Mouse (Mus musculus) yolk sac, embryonic 10.5 days (tissue): ENCODE results near the gene Gria1.

Source experiments
- DNase-seq: peaks from one replicate; pipeline ENCODE4 v3.0.0-alpha.2; 2017; ENCODE audit warnings: low spot score

Gene Gria1

DNA sequence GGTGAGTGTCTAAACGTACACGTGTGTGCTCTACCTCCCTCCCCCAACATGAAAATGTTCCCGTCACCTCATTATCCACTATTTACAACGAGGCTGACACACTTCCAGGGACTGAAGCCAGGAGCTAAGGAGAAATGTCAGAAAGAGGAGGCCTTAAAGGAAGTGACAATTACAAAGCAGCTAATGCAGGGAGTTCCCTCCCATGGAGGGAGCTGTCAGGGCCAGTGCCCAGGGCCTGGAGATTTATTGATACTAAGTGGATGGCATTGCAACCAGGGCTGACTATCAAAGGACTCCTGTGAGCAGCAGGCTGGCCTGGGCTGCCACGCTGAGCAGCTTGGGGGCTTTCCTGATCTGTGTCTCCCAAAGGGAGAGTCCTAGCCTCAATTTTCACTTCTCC lies 163.0 kb downstream of the Gria1 start:
- DNase-seq: no peak

DNA sequence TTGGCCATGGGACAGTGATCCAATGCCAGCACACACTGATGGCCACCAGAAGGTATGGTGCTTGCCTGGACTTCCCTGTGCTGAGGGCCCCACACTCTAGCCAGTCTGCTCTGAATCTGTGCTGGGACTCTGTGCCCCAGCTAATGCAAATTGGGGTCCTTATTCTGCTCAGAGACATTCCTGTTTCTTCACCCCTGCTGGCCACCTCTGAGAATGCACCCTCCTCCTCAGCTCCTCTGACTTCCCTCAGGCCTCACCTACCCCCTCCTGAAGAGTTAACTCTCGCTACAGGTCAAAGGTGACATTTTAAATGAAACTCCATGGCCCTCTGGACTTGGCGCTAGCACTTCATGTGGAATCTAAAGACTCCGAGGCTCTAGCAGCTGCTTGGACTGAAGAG lies 165.4 kb downstream of the Gria1 start:
- peak; percentile 5 for DNase-seq

DNA sequence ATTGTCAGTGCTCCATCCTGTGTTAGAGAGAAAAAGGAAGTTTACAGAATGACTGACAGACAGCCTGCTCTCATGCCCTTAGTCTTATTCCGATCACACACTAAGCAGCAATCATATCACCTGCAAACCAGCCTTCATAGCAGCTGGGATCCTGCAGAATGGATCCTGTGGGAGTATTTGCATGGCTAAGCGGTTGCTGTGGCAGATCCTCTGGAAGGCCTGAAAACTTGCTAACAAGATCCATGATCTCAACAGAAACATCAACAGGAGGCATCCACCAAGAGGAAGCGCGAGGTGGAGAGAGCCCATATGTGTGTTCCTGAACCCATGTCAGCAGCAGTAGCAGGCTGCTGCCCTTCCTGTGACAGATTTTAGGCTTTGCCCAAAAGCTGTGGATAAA lies 173.0 kb downstream of the Gria1 start:
- no peak for DNase-seq

DNA sequence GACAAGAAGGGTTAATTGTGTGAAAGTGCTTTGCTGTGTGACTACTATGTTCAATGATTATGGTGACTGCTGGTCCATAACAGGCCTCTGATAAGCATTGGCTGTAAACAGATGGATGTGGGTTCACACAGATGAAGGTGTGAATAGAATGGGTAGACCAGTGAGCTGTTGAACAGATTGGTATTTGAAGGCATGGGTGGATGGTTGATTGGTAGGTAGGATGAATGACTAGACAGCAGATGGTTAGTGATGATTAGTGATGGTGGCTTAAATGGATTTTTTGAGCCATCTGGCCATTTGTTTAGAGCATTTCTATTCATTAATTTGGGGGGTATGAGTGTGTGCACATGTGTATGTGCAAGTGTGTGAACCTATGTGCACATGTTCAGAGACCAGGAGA lies 173.9 kb downstream of the Gria1 start:
- no peak for DNase-seq

DNA sequence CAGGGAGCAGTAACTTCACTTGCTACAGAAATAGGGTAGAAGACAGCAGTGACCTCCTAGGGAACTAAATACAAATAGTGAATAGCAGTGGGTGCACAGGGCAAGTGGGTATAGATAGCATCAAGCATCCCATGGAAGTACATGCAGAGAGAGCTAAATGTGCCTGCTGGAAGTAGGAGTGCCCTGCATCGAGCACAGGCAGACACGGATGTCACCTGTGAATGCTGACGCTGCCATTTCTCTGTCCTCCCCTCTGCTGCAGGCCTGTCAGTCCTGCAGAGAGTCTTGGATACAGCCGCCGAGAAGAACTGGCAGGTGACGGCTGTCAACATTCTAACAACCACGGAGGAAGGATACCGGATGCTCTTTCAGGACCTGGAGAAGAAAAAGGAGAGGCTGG lies 178.2 kb downstream of the Gria1 start:
- DNase-seq: no peak

DNA sequence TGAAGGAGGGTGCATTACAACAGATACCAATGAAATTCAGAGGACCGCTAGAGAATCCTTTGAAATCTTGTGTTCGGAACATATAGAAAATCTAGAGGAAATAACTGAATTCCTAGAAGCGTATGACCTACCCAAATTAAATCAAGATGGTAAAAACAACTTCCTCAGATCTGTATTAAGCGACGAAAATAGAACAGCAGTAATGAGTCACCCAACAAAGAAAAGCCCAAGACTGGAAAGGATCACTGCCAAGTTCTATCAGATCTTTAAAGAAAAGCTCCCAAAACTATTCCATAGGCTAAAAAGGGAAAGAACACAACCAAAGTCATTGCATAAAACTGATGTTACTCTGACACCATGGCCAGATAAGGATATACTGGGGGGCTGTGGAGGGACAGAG lies 183.6 kb downstream of the Gria1 start:
- DNase-seq: no peak

DNA sequence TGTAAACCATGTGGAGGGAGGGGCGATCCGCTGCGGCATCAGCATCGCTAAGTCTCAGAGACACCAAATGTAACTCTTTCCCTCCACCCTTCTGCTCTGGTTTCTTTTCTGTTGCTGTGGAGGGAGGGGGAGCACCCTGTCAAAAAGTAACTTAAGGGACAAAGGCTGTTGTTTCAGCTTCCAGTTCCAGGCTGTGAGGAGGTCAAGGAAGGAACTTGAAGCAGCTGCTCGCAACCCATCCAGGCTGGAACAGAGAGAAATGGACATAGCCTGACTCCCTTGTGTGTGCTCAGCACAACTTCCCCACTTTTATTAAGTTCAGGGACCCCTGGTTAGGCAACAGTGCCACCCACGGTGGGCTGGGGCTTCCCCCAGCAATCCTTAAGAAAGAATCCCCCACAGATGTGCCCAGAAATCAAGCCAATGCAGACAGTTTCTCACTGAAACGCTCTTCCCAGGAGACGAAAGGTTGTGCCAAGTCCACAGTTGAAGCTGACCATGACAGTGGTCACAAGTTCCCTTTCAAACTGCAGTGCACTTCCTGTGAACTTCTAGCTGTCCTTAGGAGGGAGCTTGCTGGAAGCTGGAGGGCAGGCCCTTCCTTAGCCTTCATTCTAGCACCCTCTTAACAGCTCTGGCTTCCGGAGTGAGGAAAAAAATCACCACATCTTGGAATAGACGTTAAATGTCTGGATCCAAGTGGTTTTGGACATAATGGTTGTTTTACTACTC lies 190.2 kb downstream of the Gria1 start:
- DNase-seq: no peak

DNA sequence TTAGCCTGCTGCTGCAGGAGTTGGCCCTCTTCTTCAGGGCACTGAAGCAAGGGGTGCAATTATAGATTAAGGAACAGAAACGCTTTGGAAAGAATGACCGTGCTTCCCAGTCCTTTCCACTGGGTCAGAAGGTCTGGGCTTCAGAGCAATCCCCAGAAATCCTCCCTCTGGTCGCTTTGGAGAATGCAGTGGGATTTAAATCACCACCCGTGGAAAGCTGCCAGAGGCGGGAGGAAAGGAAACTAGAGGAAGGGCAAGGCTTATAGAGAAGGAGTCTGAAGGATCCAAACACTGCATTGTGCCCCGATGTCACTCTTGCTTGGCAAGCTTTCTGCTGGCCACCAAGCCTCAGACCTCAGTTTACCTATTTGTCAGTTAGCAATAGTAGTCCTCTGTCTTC lies 193.2 kb downstream of the Gria1 start:
- DNase-seq: no peak

DNA sequence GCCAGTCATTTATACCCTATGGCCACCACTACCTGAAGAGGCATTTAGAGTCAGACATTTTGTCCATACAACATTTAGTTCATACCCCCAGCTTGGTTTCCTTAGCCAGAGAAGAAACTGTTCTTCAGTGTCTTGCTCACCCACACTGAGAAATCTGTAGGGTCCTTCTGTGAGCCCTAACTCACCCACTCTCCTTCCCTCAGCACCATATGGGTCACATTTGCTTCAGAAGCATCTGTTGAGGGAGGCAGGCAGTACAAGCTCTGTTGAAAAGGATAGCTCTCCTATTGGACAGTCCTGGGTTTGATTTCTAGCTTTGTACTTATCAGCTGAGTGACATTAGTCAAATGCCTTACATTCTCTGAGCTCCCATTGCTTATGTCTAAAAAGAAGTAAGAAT lies 196.1 kb downstream of the Gria1 start:
- DNase-seq: no peak

DNA sequence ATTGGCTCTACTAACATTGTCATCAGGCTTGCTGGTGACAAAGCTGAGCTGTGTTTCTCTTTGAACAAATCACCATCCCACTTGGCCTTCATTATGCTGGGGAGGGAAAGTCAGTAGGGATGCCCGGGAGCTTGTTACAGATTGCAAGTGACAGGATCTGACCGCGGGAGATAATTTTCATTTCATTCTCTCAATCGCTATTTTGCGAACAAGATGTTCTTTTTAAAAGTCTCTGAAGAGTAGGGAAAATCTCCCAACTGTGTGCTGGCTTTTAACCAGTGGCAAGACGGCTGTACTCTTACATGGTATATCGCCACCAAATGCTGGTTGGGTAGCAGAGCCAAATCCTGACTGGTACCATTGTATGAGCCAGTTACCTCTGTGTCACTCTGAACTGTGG lies 202.9 kb downstream of the Gria1 start:
- no peak for DNase-seq

DNA sequence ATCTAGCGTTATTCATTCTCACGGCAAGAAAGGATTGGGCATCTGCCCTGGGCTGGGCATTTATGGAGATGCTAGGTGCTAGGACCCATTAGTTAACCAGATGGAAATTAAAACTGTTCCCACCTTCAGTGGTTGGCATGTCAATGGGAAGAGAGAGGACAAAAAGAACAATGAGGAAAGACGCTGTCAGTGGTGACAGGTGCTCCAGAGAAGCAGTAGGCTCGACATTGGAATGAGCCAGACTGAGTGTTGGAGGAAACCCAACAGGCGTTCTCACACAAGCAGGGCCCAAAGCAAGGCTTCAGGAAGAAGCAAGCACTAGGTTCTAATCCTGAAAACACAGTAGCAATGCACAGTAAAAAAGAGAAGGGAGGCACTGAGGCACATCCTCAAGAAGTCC lies 203.4 kb downstream of the Gria1 start:
- no peak for DNase-seq

DNA sequence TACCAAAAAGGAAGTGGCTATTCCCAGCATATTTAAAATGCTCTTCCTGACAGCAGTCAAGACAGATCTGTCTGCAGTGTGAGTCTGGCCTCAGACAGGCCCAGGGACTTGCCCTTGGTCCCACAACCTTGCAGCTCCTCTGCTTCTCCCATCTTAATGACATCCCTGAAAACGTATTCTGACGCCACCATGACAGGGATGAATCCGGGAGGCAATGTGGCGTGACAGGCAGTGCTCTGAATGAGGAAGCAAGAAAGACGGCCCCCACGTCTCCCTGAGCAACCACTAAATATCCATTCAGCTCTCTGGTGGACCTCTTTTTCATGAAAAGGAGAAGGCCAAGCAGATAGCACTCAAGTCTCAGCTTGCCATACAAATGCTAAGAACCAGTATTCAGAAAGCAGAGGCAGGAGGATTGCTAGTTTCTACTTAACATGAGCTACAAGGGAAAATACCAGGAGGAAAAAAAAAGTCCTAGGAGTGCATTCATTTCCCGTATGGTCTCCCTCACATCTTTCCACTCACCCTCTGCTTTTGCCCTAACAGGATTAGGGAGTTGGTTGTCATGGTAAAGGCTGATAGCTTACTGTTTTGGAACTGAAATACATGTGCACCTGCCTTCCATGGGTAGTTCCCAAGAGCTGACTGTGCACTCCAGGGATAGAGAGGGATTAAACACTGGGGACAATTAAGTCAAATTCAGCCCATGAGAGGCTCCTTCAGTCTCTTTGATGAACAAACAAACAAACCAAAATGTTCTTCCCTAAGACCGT lies 211.8 kb downstream of the Gria1 start:
- DNase-seq: no peak

DNA sequence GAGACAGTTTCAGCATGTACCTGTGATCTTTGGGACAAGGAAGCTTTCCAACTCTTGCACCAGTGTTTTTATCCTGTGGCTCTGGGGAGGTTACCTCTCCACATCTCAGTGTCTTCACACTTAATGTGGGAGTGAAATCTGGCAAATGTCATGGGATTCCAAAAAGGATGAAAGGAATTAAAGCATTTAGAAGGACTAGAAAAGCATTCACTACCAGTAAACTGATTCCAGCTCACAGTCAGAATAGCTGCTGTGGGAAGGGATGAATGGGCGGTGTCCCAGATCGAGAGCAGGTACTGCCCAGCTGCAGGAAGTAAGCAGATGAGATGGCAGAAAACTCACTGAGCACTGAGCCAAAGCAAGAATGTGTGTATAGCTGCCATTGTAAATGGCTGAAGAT lies 224.3 kb downstream of the Gria1 start:
- DNase-seq: no peak

DNA sequence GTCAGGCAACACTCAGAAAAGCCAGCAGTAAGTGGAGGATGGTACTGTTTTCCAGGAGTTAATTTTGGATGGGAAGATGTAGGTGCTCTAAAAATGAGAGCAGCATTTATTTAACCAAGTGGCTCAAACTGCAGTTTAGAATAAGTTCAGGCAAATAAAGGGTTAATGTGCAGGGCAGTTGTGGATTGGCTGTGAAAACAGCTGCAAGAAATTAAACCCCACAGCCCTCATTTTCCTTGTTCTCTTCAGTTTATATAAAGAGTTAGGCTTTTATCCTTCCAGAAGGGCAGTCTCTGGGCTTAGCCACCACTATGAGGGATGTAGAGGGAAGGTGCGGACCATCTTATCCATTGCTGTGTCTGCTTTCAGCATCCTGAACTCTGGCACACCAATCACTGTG lies 225.2 kb downstream of the Gria1 start:
- no peak for DNase-seq

DNA sequence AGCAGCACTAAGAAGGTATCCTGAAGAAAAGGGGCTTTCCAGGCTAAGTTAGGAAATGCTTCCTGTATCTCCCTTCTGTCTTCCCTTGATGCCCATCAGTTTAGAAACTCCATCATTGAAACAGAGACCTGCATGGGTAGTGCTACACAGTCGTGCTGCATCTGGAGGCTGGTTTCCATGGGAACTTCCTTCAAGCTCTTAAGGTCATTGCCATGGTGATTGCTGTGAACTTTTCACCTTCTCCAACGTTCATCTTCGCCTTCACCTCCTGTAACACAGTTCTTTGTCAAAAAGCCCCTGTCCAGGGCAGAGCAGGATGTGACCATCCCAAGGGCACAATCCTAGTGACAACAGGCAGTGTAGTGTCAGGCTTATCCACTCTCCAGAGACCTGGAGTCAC lies 228.6 kb downstream of the Gria1 start:
- no peak for DNase-seq

DNA sequence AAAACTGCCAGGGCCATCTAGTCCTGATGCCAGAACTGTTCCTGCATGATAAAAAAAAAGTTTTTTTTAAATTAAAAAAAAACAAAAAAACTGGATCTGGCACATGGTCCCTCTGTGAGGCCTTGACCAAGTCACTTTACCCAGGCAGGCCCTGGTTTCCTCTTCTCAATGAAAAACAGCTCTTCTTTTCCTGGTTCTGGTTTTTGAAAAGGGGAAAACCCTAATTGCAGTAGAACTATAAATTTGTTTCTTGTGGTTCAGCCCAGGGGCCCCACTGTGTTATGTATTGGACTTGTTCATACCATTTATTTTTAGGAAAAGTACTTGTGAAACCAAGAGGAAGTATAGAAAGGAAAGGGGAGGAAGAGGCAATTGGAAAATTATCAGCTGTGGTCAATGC lies 232.6 kb downstream of the Gria1 start:
- DNase-seq: no peak

DNA sequence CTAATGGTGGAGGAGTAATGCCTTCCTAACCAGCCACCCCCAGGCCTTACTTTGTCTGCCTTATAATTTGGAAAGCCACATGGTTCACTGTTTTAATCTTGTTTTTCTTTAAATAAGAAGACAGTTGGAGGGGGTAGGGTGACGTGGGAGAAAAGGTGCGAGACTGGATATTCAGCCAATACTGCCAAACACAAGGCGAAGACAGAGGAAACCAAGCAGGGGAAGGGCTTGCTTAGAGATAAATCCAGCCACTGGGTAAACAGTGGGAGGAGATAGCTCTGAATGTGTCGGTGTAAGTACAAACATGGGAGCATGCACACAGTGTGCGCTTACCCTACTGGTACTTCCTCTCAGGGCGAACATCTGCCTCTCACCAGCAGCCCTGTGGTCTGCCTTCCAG lies 233.4 kb downstream of the Gria1 start:
- no peak for DNase-seq

DNA sequence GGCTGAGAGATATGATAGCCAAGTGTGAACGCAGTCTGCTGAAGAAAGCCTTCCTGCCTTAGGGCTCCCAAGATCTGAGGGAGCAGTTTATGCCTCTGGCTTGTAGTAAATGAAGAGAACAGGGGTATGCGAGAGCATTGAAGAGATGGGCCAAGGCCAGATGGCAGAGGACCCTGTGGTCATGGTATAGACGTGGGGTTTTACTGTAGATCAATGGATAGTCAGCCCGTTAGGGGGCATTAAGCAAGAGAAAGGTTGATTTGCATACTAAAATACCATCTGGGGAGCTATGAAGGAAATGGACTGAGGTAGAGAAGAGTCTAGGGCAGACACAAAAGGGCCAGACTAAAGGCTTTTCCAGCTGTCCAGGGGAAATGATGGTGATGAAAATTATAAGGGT lies 237.7 kb downstream of the Gria1 start:
- DNase-seq: no peak

DNA sequence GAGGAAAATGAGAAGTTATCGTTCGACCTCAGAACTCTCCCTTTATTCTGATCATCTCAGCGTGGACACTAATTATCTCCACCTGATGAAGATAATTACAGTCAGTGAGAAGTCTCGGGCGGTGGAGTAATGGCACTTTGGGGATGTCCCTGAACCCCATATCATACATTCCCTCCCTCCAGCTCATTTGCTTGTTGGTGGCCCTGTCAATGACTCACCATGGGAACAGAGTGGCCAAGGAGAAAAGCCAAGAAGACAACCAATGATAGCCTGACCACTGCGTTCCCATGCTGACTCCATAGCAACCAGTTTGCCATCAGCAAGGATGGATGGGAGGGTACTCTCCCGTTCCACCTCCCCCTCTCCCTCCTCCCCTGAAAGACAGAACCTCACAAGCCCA lies 238.9 kb downstream of the Gria1 start:
- DNase-seq: no peak

DNA sequence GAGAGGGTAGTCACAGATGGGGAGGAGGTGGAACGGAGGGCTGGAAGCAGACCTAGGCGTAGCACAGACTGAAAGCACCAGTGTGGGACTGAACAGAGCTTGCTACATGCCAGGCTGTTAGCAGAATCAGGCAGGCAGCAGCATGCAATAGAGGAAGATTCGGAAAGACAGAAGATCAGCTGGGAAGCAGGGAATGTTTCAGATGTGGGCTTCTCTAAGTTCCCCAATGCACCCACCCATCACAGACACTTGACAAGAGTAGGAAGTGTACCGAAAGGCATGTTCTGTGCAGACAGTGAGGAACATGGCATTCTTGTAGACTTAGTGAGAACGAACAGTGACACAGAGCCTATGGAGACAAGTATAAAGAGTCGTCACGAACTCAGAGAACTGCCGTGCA lies 260.5 kb downstream of the Gria1 start:
- DNase-seq: no peak

DNA sequence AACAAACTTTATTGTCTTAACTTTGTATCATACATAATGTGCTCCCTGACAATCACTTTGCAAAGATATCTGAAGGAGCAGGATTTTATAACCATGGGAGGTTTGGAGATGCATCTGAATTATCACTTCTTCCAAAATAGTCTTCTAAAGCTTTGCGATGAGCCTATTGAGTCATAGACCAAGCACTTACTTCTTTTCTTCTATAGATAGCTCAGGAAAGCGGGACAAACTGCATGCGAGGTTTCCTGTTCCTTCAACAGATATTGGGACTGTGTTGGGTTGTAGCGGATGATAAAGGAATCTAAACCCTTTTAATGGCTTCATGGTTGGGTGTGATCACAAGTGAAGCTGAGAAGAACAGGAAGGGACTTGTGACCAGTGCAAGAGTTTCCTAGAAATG lies 263.5 kb downstream of the Gria1 start:
- no peak for DNase-seq

DNA sequence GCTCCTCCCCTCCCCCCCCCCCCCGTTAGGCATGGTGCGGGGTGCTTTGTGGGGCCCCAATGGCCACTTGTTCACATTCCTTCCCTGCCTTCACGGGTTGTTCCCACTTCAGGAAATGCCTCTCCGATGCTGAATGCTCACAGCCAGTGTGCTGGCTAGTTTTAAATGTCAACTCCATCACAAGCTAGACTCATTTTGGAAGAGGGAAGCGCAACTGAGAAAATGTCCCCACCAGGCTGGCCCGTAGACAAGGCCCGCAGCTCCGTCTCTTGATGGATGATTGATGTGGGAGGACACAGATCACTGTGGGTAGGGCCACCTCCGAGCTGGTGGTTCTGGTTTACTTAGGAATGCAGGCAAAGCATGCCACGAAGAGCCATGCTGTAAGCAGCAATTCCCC lies 266.9 kb downstream of the Gria1 start:
- peak; percentile 1 for DNase-seq

DNA sequence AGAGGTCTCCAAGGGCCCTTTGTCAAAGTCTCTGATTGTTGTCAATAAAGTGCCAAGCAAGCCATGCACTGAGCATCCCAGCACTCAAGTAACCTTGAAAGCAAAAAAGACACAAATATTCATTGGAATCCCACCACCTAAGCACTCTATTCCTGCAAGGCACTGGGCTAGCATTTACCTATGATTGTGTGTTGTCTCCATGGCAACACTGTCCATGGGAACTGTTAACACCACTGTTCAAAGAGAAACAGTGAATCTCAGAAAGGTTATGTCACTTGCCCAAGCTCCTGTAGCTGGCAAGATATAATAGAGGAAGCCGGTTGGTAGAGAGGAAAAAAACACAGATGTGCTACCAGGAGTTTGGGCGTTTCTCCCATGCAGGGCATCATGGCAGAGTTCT lies 274.9 kb downstream of the Gria1 start:
- no peak for DNase-seq

DNA sequence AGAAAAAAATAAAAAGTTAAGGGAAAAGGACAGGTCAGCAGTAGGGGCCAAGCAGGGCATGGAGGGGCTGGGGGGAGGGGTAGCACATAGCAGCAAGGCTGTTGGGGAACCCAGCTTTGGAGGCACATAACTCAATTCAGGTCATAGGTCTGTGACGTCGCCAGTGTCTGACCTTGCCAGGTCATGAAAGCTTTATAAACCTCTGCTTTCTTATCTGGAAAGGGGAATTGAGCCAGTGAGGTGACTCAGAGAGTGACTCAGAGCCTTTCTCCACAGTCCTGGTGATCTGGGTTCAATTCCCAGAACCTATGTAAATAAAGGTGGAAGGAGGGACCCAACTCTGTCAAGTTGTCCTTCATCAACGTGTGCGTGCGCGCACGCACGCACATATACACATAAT lies 286.2 kb downstream of the Gria1 start:
- DNase-seq: no peak
